Mouse (Mus musculus) hindbrain, embryonic 14.5 days (tissue): Measurements from ENCODE around the gene Ldhd. TPM values are rescaled to one million over a fixed set of nuclear protein-coding genes. Genes with fewer than 3 reads are reported as not detected.
A peak's percentile ranks its signal among the peaks of the same experiment; 100 is the strongest.

Experiments
- ATAC-seq: fragments of 200-750 bp; cut with Nextera tagmentation; 2 replicates; pipeline ENCODE4 v1.8.0; 2017; ENCODE audit warnings: moderate number of reproducible peaks, mild to moderate bottlenecking, moderate TSS enrichment, moderate library complexity; ENCODE audit not compliant: low FRiP score
- DNase-seq: peaks from one replicate; pipeline ENCODE4 v3.0.0-alpha.2; 2015; ENCODE audit warnings: low spot score
- H3K27ac ChIP-seq: fragments of 300-500 bp; sonication (generic); 2 replicates; pipeline ENCODE4 v1.5.1; 2014; ENCODE audit warnings: mild to moderate bottlenecking, moderate library complexity
- H3K27me3 ChIP-seq: fragments of 300-500 bp; sonication (generic); 2 replicates; pipeline ENCODE4 v1.6.1; 2014; ENCODE audit warnings: mild to moderate bottlenecking, low read length, mixed read lengths; ENCODE audit not compliant: control insufficient read depth, insufficient read depth
- H3K36me3 ChIP-seq: fragments of 300-500 bp; sonication (generic); replicated peaks from 2 replicates; pipeline ENCODE4 v1.6.1; 2014; ENCODE audit not compliant: control insufficient read depth, insufficient read depth
- H3K4me1 ChIP-seq: fragments of 300-500 bp; sonication (generic); replicated peaks from 2 replicates; pipeline ENCODE4 v1.6.1; 2014; ENCODE audit warnings: antibody characterized with exemption, low read length, mixed read lengths; ENCODE audit not compliant: control insufficient read depth, insufficient read depth
- H3K4me2 ChIP-seq: fragments of 300-500 bp; sonication (generic); replicated peaks from 2 replicates; pipeline ENCODE4 v1.6.1; 2014; ENCODE audit warnings: mild to moderate bottlenecking, moderate library complexity
- H3K4me3 ChIP-seq: fragments of 300-500 bp; sonication (generic); replicated peaks from 2 replicates; pipeline ENCODE4 v1.5.1; 2014; ENCODE audit warnings: mild to moderate bottlenecking, low read length
- H3K9ac ChIP-seq: fragments of 300-500 bp; sonication (generic); 2 replicates; pipeline ENCODE4 v1.6.1; 2014
- H3K9me3 ChIP-seq: fragments of 300-500 bp; sonication (generic); 2 replicates; pipeline ENCODE4 v1.6.1; 2016; ENCODE audit warnings: low read length; ENCODE audit not compliant: control insufficient read depth
- WGBS: fragments of 180-500 bp; shearing (Covaris S2); extraction: QIAGEN DNeasy Blood & Tissue Kit; methylation state at CpG from one replicate; pipeline ENCODE4 v1.1.7; 2014; 5-methylcytosine and 5-hydroxymethylcytosine counted together
- polyA plus RNA-seq: library from polyadenylated mRNA; unstranded; fragments of >200 nt; fragmentation: Nextera tagmentation; extraction: Ambion mirVana; gene quantifications from 2 replicates; pipeline ENCODE4 v1.2.1, GENCODE M21; 2014

Ldhd gene
- polyA plus RNA-seq, 1 experiment from 2014 or later, result 0.56 TPM

GRCm38 (mm10) chr8:111632976-111633375 is 2.8 kb upstream of the Ldhd start:
- Histone ChIP-seq H3K36me3 (no peaks in the 10 kb centered on the region), H3K27me3 (no peaks in the 10 kb centered on the region), H3K9ac (no peak overlapping the region), H3K4me3 (no peak overlapping the region), H3K27ac (no peak overlapping the region), H3K4me1 (0 out of 2 replicates have a peak, but pooled peaks cover 4% of the 10 kb centered on the region), H3K9me3 (no peaks in the 10 kb centered on the region), H3K4me2 (no peak overlapping the region)
- ATAC-seq (no peak), DNase-seq (no peak)
- 98% methylated on average over 3 of the region's 3 CpGs for WGBS

GRCm38 (mm10) chr8:111631589-111631988 is 1.4 kb upstream of the Ldhd start:
- no peak overlapping the region for H3K9ac ChIP-seq
- no peak overlapping the region for H3K4me2 ChIP-seq
- ATAC-seq, result no peak
- H3K4me3 ChIP-seq, result no peak overlapping the region
- no peaks in the 10 kb centered on the region for H3K9me3 ChIP-seq
- 0 out of 2 replicates have a peak, but pooled peaks cover 6% of the 10 kb centered on the region for H3K36me3 ChIP-seq
- no peak overlapping the region for H3K27ac ChIP-seq
- no peaks in the 10 kb centered on the region for H3K27me3 ChIP-seq
- H3K4me1 ChIP-seq, result 0 out of 2 replicates have a peak, but pooled peaks cover 4% of the 10 kb centered on the region
- WGBS, result 94% methylated on average over 8 of the region's 8 CpGs
- DNase-seq, result no peak

GRCm38 (mm10) chr8:111628894-111629501 is 1.2 kb downstream of the Ldhd start:
- H3K27me3 ChIP-seq, result no peaks in the 10 kb centered on the region
- H3K36me3 ChIP-seq, result 0 out of 2 replicates have a peak, but pooled peaks cover 10% of the 10 kb centered on the region
- 0 out of 2 replicates have a peak, but pooled peaks cover 4% of the 10 kb centered on the region for H3K4me1 ChIP-seq
- no peak overlapping the region for H3K4me3 ChIP-seq
- H3K9me3 ChIP-seq, result no peaks in the 10 kb centered on the region
- WGBS, result 91% methylated on average over 19 of the region's 19 CpGs
- H3K27ac ChIP-seq, result no peak overlapping the region
- DNase-seq (no peak), ATAC-seq (no peak)
- H3K9ac ChIP-seq, result no peak overlapping the region
- no peak overlapping the region for H3K4me2 ChIP-seq

GRCm38 (mm10) chr8:111628401-111628800 is 1.8 kb downstream of the Ldhd start:
- DNase-seq (no peak), ATAC-seq (no peak)
- no peak overlapping the region for H3K27ac ChIP-seq
- 0 out of 2 replicates have a peak, but pooled peaks cover 4% of the 10 kb centered on the region for H3K4me1 ChIP-seq
- H3K4me2 ChIP-seq, result no peak overlapping the region
- no peaks in the 10 kb centered on the region for H3K9me3 ChIP-seq
- H3K9ac ChIP-seq, result no peak overlapping the region
- H3K36me3 ChIP-seq, result peaks cover 11% of the 10 kb centered on the region; the same call in 1 of the 2 replicates
- 95% methylated on average over 12 of the region's 12 CpGs for WGBS
- no peaks in the 10 kb centered on the region for H3K27me3 ChIP-seq
- no peak overlapping the region for H3K4me3 ChIP-seq

- WGBS, result 98% methylated on average over 9 of the region's 9 CpGs
- H3K4me2 ChIP-seq, result no peak overlapping the region
- no peak for ATAC-seq
- no peaks in the 10 kb centered on the region for H3K27me3 ChIP-seq
- peaks cover 16% of the 10 kb centered on the region; the same call in 1 of the 2 replicates for H3K36me3 ChIP-seq
- no peaks in the 10 kb centered on the region for H3K9me3 ChIP-seq
- H3K27ac ChIP-seq, result no peak overlapping the region
- H3K4me3 ChIP-seq, result no peak overlapping the region
- no peak for DNase-seq
- H3K9ac ChIP-seq, result no peak overlapping the region
- H3K4me1 ChIP-seq, result 0 out of 2 replicates have a peak, but pooled peaks cover 4% of the 10 kb centered on the region
Measured at GRCm38 (mm10) chr8:111627923-111628322, 2.3 kb downstream of the Ldhd start.

- Histone ChIP-seq H3K4me1 (0 out of 2 replicates have a peak, but pooled peaks cover 4% of the 10 kb centered on the region), H3K36me3 (peaks cover 25% of the 10 kb centered on the region), H3K27me3 (no peaks in the 10 kb centered on the region), H3K4me2 (no peak overlapping the region), H3K9ac (no peak overlapping the region), H3K4me3 (no peak overlapping the region), H3K9me3 (no peaks in the 10 kb centered on the region), H3K27ac (no peak overlapping the region)
- WGBS, result 93% methylated on average over 14 of the region's 14 CpGs
- ATAC-seq (no peak), DNase-seq (no peak)
Measured at GRCm38 (mm10) chr8:111626933-111627332, 3.2 kb downstream of the Ldhd start.

- no peaks in the 10 kb centered on the region for H3K27me3 ChIP-seq
- H3K9ac ChIP-seq, result no peak overlapping the region
- H3K4me3 ChIP-seq, result no peak overlapping the region
- no peak overlapping the region for H3K4me2 ChIP-seq
- no peaks in the 10 kb centered on the region for H3K9me3 ChIP-seq
- H3K27ac ChIP-seq, result no peak overlapping the region
- 77% methylated on average over 8 of the region's 8 CpGs for WGBS
- DNase-seq (no peak), ATAC-seq (no peak)
- H3K36me3 ChIP-seq, result peaks cover 30% of the 10 kb centered on the region
- H3K4me1 ChIP-seq, result 0 out of 2 replicates have a peak, but pooled peaks cover 4% of the 10 kb centered on the region
Measured at GRCm38 (mm10) chr8:111626528-111626820, 3.7 kb downstream of the Ldhd start.

- Histone ChIP-seq H3K27ac (no peak overlapping the region), H3K4me3 (no peak overlapping the region), H3K4me1 (0 out of 2 replicates have a peak, but pooled peaks cover 7% of the 10 kb centered on the region), H3K27me3 (no peaks in the 10 kb centered on the region), H3K4me2 (no peak overlapping the region), H3K9ac (no peak overlapping the region), H3K36me3 (peaks cover 35% of the 10 kb centered on the region), H3K9me3 (no peaks in the 10 kb centered on the region)
- DNase-seq (peak; percentile 79), ATAC-seq (no peak)
- WGBS, result 40% methylated on average over 6 of the region's 6 CpGs
Measured at GRCm38 (mm10) chr8:111625694-111626527, 4.3 kb downstream of the Ldhd start.

- H3K27ac ChIP-seq, result no peak overlapping the region
- WGBS, result 92% methylated on average over 10 of the region's 10 CpGs
- 0 out of 2 replicates have a peak, but pooled peaks cover 4% of the 10 kb centered on the region for H3K4me1 ChIP-seq
- no peak overlapping the region for H3K4me3 ChIP-seq
- no peaks in the 10 kb centered on the region for H3K9me3 ChIP-seq
- ATAC-seq (no peak), DNase-seq (no peak)
- no peak overlapping the region for H3K9ac ChIP-seq
- no peaks in the 10 kb centered on the region for H3K27me3 ChIP-seq
- H3K4me2 ChIP-seq, result no peak overlapping the region
- peaks cover 43% of the 10 kb centered on the region for H3K36me3 ChIP-seq
Measured at GRCm38 (mm10) chr8:111624853-111625221, 5.3 kb downstream of the Ldhd start.
